Mouse (Mus musculus) embryonic fibroblast, embryonic 13.5 days (primary cell): ENCODE data around the gene Hddc3.

Source experiments
- CTCF ChIP-seq: IDR thresholded peaks from 2 replicates; pipeline ENCODE4 v1.5.1; 2011; ENCODE audit warnings: mild to moderate bottlenecking, control low read depth, low read length, moderate library complexity, borderline replicate concordance; ENCODE audit not compliant: insufficient read depth
- POLR2A ChIP-seq: IDR thresholded peaks from 2 replicates; pipeline ENCODE4 v1.6.1; 2011; ENCODE audit warnings: low read depth, mild to moderate bottlenecking, control low read depth, low read length, moderate library complexity

- no peak for TF ChIP-seq POLR2A
- no peak for TF ChIP-seq CTCF
Observed at GRCm38 (mm10) chr7:80360435-80360834, 17.5 kb downstream of the Hddc3 start.
